Mouse (Mus musculus) G1E (cell line): Measurements from ENCODE around the gene Gm17482. TPM values are rescaled to one million over a fixed set of nuclear protein-coding genes. Genes with fewer than 3 reads are reported as not detected.

Experiments used
- ATAC-seq: 2 replicates; pipeline ENCODE4 v1.8.0; 2016; ENCODE audit warnings: mild to moderate bottlenecking; ENCODE audit not compliant: insufficient number of reproducible peaks, poor library complexity, low FRiP score, severe bottlenecking; ENCODE audit errors: extremely low read depth
- DNase-seq: peaks from one replicate; pipeline ENCODE4 v3.0.0; 2012; ENCODE audit warnings: low spot score
- H3K27me3 ChIP-seq: 2 replicates; pipeline ENCODE4 v1.6.1; 2012; ENCODE audit warnings: mild to moderate bottlenecking, low read length, inconsistent platforms; ENCODE audit not compliant: insufficient read depth
- H3K36me3 ChIP-seq: replicated peaks from 2 replicates; pipeline ENCODE3; 2012; ENCODE audit warnings: mild to moderate bottlenecking, inconsistent platforms
- H3K4me1 ChIP-seq: 2 replicates; pipeline ENCODE4 v1.6.1; 2012; ENCODE audit warnings: low read depth, low read length, inconsistent platforms, mixed read lengths; ENCODE audit not compliant: insufficient read depth
- H3K4me3 ChIP-seq: 2 replicates; pipeline ENCODE4 v1.5.1; 2012; ENCODE audit warnings: low read depth, mild to moderate bottlenecking, inconsistent platforms, low read length, moderate library complexity, mixed read lengths
- H3K9me3 ChIP-seq: replicated peaks from 2 replicates; pipeline ENCODE4 v1.6.1; 2012; ENCODE audit warnings: inconsistent platforms
- CTCF ChIP-seq: IDR thresholded peaks from 2 replicates; pipeline ENCODE4 v1.5.1; 2012; ENCODE audit warnings: low read depth, low read length, inconsistent platforms, mixed read lengths
- GATA1 ChIP-seq: IDR thresholded peaks from 2 replicates; pipeline ENCODE4 v1.6.1; 2012; ENCODE audit warnings: borderline replicate concordance, low read length, inconsistent platforms, mixed read lengths
- GATA2 ChIP-seq: IDR thresholded peaks from 2 replicates; pipeline ENCODE4 v1.6.1; 2012; ENCODE audit warnings: low read depth, low read length, inconsistent platforms, borderline replicate concordance
- POLR2AphosphoS5 ChIP-seq: IDR thresholded peaks from 2 replicates; pipeline ENCODE4 v1.6.1; 2012; ENCODE audit warnings: low read depth, low read length, inconsistent platforms; ENCODE audit not compliant: insufficient replicate concordance
- TAL1 ChIP-seq: conservative IDR thresholded peaks from 2 replicates; pipeline ENCODE4 v1.6.1; 2012; ENCODE audit warnings: low read depth, low read length, inconsistent platforms, mixed read lengths
- polyA plus RNA-seq: library from polyadenylated mRNA; stranded (reverse); fragments of >175 nt; gene quantifications from 2 replicates; pipeline ENCODE4 v1.2.3, GENCODE M21; 2012
- total RNA-seq, 2 experiments: library from RNA; stranded (forward) in 1 of 2; stranded (reverse) in 1 of 2; fragments of 200-1000 nt in 1 of 2; fragments of >200 nt in 1 of 2; fragmentation: Nextera tagmentation in 1 of 2; gene quantifications; 2 replicates each; pipeline ENCODE4 v1.2.3; 2014 to 2017

Gm17482 gene
- total RNA-seq (2014; fragmentation: Nextera tagmentation): not detected in 2 replicates
- total RNA-seq (2017): not detected in 2 replicates
- polyA plus RNA-seq: not detected in 2 replicates

DNA sequence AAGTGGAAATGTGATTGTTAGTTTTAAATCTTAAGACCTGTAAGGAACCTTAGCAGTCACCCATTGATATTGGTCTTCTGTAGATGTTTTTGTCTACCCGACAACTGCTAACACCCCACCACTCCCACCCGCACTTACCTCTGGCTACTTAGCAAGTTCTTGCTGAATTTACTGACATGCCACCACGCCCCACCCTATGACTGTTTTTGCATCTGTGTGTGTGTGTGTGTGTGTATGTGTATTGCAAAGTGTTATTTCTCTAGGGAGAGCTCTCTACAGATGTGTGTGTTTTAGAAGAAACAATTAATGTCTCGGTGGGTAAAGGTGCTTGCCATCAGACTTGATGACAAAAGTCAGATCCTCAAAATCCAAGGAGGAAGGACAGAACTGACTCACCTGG is at the start of gene Gm17482:
Gm17482 (plus strand) TSS at position 301 of the 400 bp plus-strand sequence.
- Histone ChIP-seq H3K27me3 (0 out of 2 replicates have a peak, but pooled peaks cover 3% of the 10 kb centered on the region), H3K4me3 (no peak within 1 kb of the TSS), H3K9me3 (no peaks in the 10 kb centered on the region), H3K4me1 (no peaks in the 10 kb centered on the region), H3K36me3 (no peaks in the 10 kb centered on the region)
- DNase-seq (no peak), ATAC-seq (no peak)
- TF ChIP-seq CTCF: no peak
- TF ChIP-seq TAL1: no peak
- no peak for TF ChIP-seq GATA1
- TF ChIP-seq GATA2: no peak
- no peak for TF ChIP-seq POLR2AphosphoS5

DNA sequence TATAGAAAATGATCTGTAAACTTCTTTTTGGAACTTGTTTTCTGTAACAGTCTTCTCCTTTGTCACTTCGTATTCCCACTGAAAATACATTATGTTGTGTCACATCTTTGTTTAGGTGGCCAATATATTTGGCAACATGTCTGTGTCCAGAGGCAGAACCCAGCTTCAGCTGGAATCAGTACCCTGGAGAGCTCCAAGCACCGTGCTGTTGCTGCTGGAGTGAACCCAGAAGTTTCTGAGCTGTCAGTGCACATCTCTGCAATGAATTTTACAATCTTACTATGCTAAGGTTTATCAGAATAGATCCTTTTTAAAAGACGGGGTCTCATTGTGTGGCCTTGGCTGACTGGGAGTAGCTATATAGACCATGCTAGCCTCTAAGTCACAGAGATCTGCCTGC is 48.3 kb upstream of the Gm17482 start:
- Histone ChIP-seq H3K4me3 (no peak overlapping the region), H3K9me3 (no peaks in the 10 kb centered on the region), H3K36me3 (no peaks in the 10 kb centered on the region), H3K4me1 (no peaks in the 10 kb centered on the region), H3K27me3 (no peaks in the 10 kb centered on the region)
- DNase-seq: no peak
- ATAC-seq: no peak; the same call in 1 of the 2 replicates
- TF ChIP-seq GATA2 (no peak), POLR2AphosphoS5 (no peak), CTCF (no peak), TAL1 (no peak), GATA1 (no peak)

GRCm38 (mm10) chr6:115181094-115181493 is 46.0 kb upstream of the Gm17482 start:
- H3K4me1 ChIP-seq: no peaks in the 10 kb centered on the region
- no peaks in the 10 kb centered on the region for H3K36me3 ChIP-seq
- no peak overlapping the region for H3K4me3 ChIP-seq
- no peaks in the 10 kb centered on the region for H3K9me3 ChIP-seq
- H3K27me3 ChIP-seq: no peaks in the 10 kb centered on the region
- ATAC-seq: no peak
- TF ChIP-seq CTCF (no peak), GATA1 (no peak)
- no peak for DNase-seq

DNA sequence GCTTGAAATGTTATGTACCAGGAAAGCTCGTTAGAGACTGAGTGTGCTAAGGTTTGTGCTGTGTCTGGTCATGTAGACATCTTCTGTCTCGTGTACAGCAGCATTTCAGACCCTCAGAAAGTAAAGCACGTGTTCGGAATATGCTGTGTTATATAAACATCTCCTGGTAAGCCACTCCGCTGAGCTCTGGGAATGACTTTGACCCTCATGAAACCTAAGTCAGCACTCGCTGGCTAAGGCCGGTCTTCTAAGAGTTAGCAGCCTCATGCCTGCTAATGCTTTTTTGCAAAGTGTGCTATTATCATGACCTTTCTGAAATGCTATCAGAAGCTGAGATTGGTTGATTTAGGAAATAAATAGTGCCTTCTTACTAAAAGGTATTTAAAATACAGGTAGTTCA is 36.0 kb upstream of the Gm17482 start:
- Histone ChIP-seq H3K9me3 (no peaks in the 10 kb centered on the region), H3K4me3 (no peak overlapping the region), H3K4me1 (no peaks in the 10 kb centered on the region), H3K36me3 (no peaks in the 10 kb centered on the region), H3K27me3 (0 out of 2 replicates have a peak, but pooled peaks cover 2% of the 10 kb centered on the region)
- DNase-seq (no peak), ATAC-seq (no peak)
- TF ChIP-seq GATA1: no peak

DNA sequence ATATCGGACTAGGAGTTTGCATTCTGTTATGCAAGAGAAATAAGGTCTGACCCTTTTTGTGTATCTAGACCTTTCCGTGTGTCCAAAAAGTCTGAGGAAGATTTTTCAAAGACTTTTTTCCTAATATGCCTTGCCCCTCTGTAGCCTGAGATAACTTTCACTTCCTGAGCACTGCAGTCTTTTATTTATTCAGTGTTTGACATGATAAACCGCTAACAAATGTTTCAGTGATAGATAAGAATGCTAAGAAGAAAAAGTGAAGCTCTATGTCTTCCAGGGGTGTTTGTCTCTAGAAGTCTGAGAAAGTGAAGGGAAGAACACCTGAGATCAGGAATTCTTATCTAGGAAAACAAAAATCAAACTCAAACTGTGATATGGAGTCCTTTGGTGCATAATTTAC is 26.4 kb upstream of the Gm17482 start:
- DNase-seq: no peak
- Histone ChIP-seq H3K36me3 (no peaks in the 10 kb centered on the region), H3K9me3 (no peaks in the 10 kb centered on the region), H3K4me1 (no peaks in the 10 kb centered on the region), H3K27me3 (no peaks in the 10 kb centered on the region), H3K4me3 (no peak overlapping the region)
- TF ChIP-seq POLR2AphosphoS5 (no peak), GATA1 (no peak), GATA2 (no peak), TAL1 (no peak), CTCF (no peak)
- ATAC-seq: peak; percentile 79

DNA sequence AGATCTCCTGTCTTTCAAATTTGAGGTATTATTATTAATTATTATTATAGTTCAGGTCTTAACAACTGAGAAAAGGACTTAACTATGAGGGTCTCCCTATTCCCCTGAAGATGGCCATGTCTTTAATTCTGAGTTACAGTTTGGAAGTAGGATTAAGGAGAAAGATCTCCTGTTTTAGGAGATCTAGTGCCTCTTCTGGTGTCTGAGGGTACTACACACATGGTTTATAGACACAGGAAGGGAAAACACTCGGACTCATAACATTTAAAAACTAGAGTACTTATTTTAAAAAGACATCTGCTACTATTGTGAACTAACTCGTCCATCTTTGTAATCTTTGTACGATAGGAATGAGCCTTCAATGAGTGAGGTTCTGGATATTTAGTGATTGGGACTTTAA is 24.1 kb upstream of the Gm17482 start:
- TF ChIP-seq TAL1 (no peak), POLR2AphosphoS5 (no peak), GATA2 (no peak), GATA1 (no peak), CTCF (no peak)
- no peaks in the 10 kb centered on the region for H3K9me3 ChIP-seq
- ATAC-seq (no peak), DNase-seq (no peak)
- H3K4me1 ChIP-seq: no peaks in the 10 kb centered on the region
- no peak overlapping the region for H3K4me3 ChIP-seq
- H3K36me3 ChIP-seq: no peaks in the 10 kb centered on the region
- no peaks in the 10 kb centered on the region for H3K27me3 ChIP-seq

DNA sequence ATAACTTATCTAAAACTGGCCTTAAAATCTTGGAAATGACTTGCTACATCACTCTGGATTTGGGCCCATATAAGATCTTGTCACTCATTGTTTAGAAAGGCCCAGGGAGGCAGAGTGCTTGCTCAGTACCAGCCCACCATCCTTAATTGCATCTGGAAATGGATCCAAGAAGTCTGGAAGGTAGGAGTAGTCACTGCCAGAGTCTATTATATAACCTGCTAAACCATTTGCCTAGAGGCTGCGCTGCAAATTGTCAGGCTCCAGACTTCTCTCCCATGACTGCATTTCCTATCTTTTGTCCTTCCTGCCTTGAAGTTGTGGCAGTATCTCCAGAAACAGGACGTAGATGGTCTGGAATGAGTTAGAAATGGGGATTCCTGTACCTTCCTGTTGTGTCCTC is 17.0 kb upstream of the Gm17482 start:
- Histone ChIP-seq H3K4me1 (no peaks in the 10 kb centered on the region), H3K9me3 (no peaks in the 10 kb centered on the region), H3K36me3 (no peaks in the 10 kb centered on the region), H3K27me3 (peaks cover 4% of the 10 kb centered on the region; the same call in 1 of the 2 replicates), H3K4me3 (no peak overlapping the region)
- ATAC-seq (no peak), DNase-seq (no peak)
- TF ChIP-seq GATA1 (no peak), GATA2 (no peak), CTCF (no peak), TAL1 (no peak), POLR2AphosphoS5 (no peak)
